Mouse (Mus musculus): ENCODE data around the gene Rbms3. TPM values are rescaled to one million over a fixed set of nuclear protein-coding genes. Genes with fewer than 3 reads are reported as not detected.

Gene Rbms3
- polyA plus RNA-seq, 1 experiment from 2014 or later = 38.4 TPM

DNA sequence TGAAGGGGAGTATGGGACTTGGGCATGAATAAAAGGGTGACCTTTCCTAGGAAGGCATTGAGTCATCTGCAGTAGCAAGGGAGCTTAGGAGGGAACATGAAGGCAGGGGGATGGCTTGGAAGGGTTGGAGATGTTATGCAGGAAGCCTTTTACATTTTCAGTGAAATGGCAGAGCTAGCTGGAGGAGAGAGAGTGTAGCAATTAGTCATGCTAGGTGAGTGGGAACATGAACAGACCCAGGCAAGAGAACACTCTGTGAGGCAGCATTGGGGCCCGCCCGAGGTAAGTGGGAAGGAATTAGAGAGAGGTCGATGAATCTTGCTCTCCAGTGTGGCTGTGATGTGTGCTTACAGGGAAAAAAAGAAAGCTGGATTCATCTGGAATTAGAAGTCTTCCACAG is 477.8 kb downstream of the Rbms3 start:
- no peak overlapping the region for H3K4me2 ChIP-seq (replicated peaks; ENCODE audit: low read depth, low read length)
- DNase-seq (ENCODE audit: low spot score) = no peak
- no peak overlapping the region for H3K4me3 ChIP-seq (ENCODE audit: low read depth, low read length)
- no peaks in the 10 kb centered on the region for H3K9me3 ChIP-seq (ENCODE audit: control insufficient read depth, low read length)
- WGBS = 82% methylated on average over 3 of the region's 3 CpGs
- no peaks in the 10 kb centered on the region for H3K27me3 ChIP-seq (ENCODE audit: control insufficient read depth, insufficient read depth, low read length)
- H3K27ac ChIP-seq (ENCODE audit: low read depth, low read length) = no peak overlapping the region
- no peaks in the 10 kb centered on the region for H3K4me1 ChIP-seq (replicated peaks; ENCODE audit: control insufficient read depth, insufficient read depth, low read length)
- ATAC-seq (ENCODE audit: low FRiP score) = no peak
- H3K36me3 ChIP-seq (ENCODE audit: control insufficient read depth, insufficient read depth, low read length) = no peaks in the 10 kb centered on the region
- no peak overlapping the region for H3K9ac ChIP-seq (ENCODE audit: low read depth, low read length)

DNA sequence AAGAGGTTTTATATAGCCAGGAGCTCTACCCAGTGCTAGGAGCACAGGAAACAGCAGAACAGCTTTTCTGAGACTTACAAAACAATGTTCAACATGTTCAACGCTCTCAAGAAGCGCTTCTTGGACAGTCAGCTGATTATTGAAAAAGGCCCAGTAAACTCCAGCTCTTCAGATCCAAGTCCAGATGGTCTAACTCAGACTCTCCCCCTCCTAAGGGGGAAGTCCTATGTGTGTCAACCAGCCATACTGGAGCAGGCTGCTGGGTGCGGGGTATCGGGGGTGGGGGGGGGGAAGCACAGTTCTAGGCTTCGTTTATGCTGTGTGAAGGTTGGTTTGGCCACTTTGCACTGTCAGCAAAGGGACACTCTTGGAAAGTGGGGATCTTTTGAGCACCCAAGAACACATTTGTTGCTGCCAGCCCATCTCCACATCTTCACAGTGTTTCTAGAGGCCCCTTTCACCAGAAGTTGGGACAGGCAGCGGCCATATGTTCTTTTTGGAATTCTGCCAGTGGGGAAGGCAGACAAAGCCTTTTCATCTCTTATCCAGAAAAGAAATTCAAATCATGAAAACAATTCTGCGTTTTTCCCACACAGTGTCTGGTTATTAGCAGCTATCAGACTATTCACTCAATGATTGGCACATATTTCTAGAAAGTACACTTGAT is 485.5 kb downstream of the Rbms3 start:
- Histone ChIP-seq H3K36me3 (ENCODE audit: control insufficient read depth, insufficient read depth, low read length) (no peaks in the 10 kb centered on the region), H3K4me2 (replicated peaks; ENCODE audit: low read depth, low read length) (no peak overlapping the region), H3K4me1 (replicated peaks; ENCODE audit: control insufficient read depth, insufficient read depth, low read length) (no peaks in the 10 kb centered on the region), H3K9ac (ENCODE audit: low read depth, low read length) (no peak overlapping the region), H3K9me3 (ENCODE audit: control insufficient read depth, low read length) (no peaks in the 10 kb centered on the region), H3K27me3 (ENCODE audit: control insufficient read depth, insufficient read depth, low read length) (no peaks in the 10 kb centered on the region), H3K27ac (ENCODE audit: low read depth, low read length) (no peak overlapping the region), H3K4me3 (ENCODE audit: low read depth, low read length) (no peak overlapping the region)
- ATAC-seq (ENCODE audit: low FRiP score) (no peak), DNase-seq (ENCODE audit: low spot score) (no peak)
- 91% methylated on average over 7 of the region's 7 CpGs for WGBS

GRCm38 (mm10) chr9:117139971-117140370 is 489.7 kb downstream of the Rbms3 start:
- DNase-seq (ENCODE audit: low spot score) (no peak), ATAC-seq (ENCODE audit: low FRiP score) (no peak)
- H3K4me2 ChIP-seq (replicated peaks; ENCODE audit: low read depth, low read length) = no peak overlapping the region
- no peak overlapping the region for H3K9ac ChIP-seq (ENCODE audit: low read depth, low read length)
- no peaks in the 10 kb centered on the region for H3K4me1 ChIP-seq (replicated peaks; ENCODE audit: control insufficient read depth, insufficient read depth, low read length)
- H3K27me3 ChIP-seq (ENCODE audit: control insufficient read depth, insufficient read depth, low read length) = no peaks in the 10 kb centered on the region
- no peak overlapping the region for H3K27ac ChIP-seq (ENCODE audit: low read depth, low read length)
- 95% methylated on average over 3 of the region's 3 CpGs for WGBS
- H3K36me3 ChIP-seq (ENCODE audit: control insufficient read depth, insufficient read depth, low read length) = no peaks in the 10 kb centered on the region
- H3K9me3 ChIP-seq (ENCODE audit: control insufficient read depth, low read length) = no peaks in the 10 kb centered on the region
- H3K4me3 ChIP-seq (ENCODE audit: low read depth, low read length) = no peak overlapping the region

DNA sequence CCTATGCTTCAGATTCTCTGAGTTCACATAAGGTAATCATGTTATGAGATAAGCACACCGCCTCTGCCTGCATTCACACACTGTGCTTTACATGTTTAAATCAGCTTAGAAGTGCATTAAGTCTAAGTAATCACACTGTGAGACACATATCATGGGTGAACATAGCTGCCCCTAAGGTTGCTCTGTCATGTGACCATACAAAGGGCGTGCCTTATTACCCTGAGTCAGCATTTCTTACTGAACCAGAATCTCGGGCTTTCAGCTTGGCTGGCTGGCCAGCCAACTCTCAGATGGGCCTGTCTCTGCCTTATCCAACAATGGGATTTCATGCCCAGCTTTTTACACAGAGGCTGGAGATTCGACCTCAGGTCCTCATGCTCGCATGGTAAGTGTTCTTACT is 493.3 kb downstream of the Rbms3 start:
- Histone ChIP-seq H3K9ac (ENCODE audit: low read depth, low read length) (no peak overlapping the region), H3K36me3 (ENCODE audit: control insufficient read depth, insufficient read depth, low read length) (no peaks in the 10 kb centered on the region), H3K27me3 (ENCODE audit: control insufficient read depth, insufficient read depth, low read length) (no peaks in the 10 kb centered on the region), H3K4me3 (ENCODE audit: low read depth, low read length) (no peak overlapping the region), H3K9me3 (ENCODE audit: control insufficient read depth, low read length) (no peaks in the 10 kb centered on the region), H3K4me2 (replicated peaks; ENCODE audit: low read depth, low read length) (no peak overlapping the region), H3K27ac (ENCODE audit: low read depth, low read length) (no peak overlapping the region), H3K4me1 (replicated peaks; ENCODE audit: control insufficient read depth, insufficient read depth, low read length) (no peaks in the 10 kb centered on the region)
- DNase-seq (ENCODE audit: low spot score) (no peak), ATAC-seq (ENCODE audit: low FRiP score) (no peak)
- WGBS = 60% methylated on average over 5 of the region's 5 CpGs

DNA sequence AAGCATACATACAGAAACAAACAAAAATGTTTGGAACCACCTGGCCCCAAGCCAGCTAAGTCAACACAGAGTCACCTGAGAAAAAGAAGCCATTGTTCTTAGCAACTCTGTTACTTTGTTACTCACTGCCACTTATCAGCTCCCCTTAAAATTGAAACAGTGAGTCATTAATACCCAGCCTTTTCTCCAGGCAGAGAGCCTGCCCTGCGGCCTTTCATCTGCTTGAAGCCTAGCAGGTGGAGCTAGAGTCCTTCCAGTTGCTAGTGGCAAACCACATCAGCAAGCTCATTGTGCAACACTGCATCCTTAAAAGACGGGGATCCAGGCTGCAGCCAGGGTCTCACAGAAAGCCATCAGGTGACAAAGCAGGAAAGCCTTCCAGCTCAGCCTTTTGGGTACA is 495.7 kb downstream of the Rbms3 start:
- Histone ChIP-seq H3K9me3 (ENCODE audit: control insufficient read depth, low read length) (no peaks in the 10 kb centered on the region), H3K27me3 (ENCODE audit: control insufficient read depth, insufficient read depth, low read length) (no peaks in the 10 kb centered on the region), H3K36me3 (ENCODE audit: control insufficient read depth, insufficient read depth, low read length) (no peaks in the 10 kb centered on the region), H3K4me2 (replicated peaks; ENCODE audit: low read depth, low read length) (no peak overlapping the region), H3K4me1 (replicated peaks; ENCODE audit: control insufficient read depth, insufficient read depth, low read length) (no peaks in the 10 kb centered on the region), H3K9ac (ENCODE audit: low read depth, low read length) (no peak overlapping the region), H3K27ac (ENCODE audit: low read depth, low read length) (no peak overlapping the region), H3K4me3 (ENCODE audit: low read depth, low read length) (no peak overlapping the region)
- ATAC-seq (ENCODE audit: low FRiP score) = no peak
- 72% methylated on average over 2 of the region's 2 CpGs for WGBS
- no peak for DNase-seq (ENCODE audit: low spot score)

- Histone ChIP-seq H3K4me3 (ENCODE audit: low read depth, low read length) (no peak overlapping the region), H3K4me1 (replicated peaks; ENCODE audit: control insufficient read depth, insufficient read depth, low read length) (no peaks in the 10 kb centered on the region), H3K4me2 (replicated peaks; ENCODE audit: low read depth, low read length) (no peak overlapping the region), H3K9ac (ENCODE audit: low read depth, low read length) (no peak overlapping the region), H3K9me3 (ENCODE audit: control insufficient read depth, low read length) (no peaks in the 10 kb centered on the region), H3K36me3 (ENCODE audit: control insufficient read depth, insufficient read depth, low read length) (no peaks in the 10 kb centered on the region), H3K27ac (ENCODE audit: low read depth, low read length) (0 out of 2 replicates have a peak overlapping the region, but pooled peaks have one; percentile 1), H3K27me3 (ENCODE audit: control insufficient read depth, insufficient read depth, low read length) (no peaks in the 10 kb centered on the region)
- WGBS = 58% methylated on average over 8 of the region's 8 CpGs
- ATAC-seq (ENCODE audit: low FRiP score) = no peak
- no peak for DNase-seq (ENCODE audit: low spot score)
Measured at GRCm38 (mm10) chr9:117126816-117127215, 502.9 kb downstream of the Rbms3 start.

- DNase-seq (ENCODE audit: low spot score) = no peak
- no peak overlapping the region for H3K4me2 ChIP-seq (replicated peaks; ENCODE audit: low read depth, low read length)
- no peaks in the 10 kb centered on the region for H3K4me1 ChIP-seq (replicated peaks; ENCODE audit: control insufficient read depth, insufficient read depth, low read length)
- 91% methylated on average over 6 of the region's 6 CpGs for WGBS
- ATAC-seq (ENCODE audit: low FRiP score) = no peak
- no peak overlapping the region for H3K4me3 ChIP-seq (ENCODE audit: low read depth, low read length)
- H3K27me3 ChIP-seq (ENCODE audit: control insufficient read depth, insufficient read depth, low read length) = no peaks in the 10 kb centered on the region
- no peaks in the 10 kb centered on the region for H3K36me3 ChIP-seq (ENCODE audit: control insufficient read depth, insufficient read depth, low read length)
- no peaks in the 10 kb centered on the region for H3K9me3 ChIP-seq (ENCODE audit: control insufficient read depth, low read length)
- H3K27ac ChIP-seq (ENCODE audit: low read depth, low read length) = no peak overlapping the region
- no peak overlapping the region for H3K9ac ChIP-seq (ENCODE audit: low read depth, low read length)
Measured at GRCm38 (mm10) chr9:117125844-117126243, 503.9 kb downstream of the Rbms3 start.

- H3K9ac ChIP-seq (ENCODE audit: low read depth, low read length) = no peak overlapping the region
- H3K4me1 ChIP-seq (replicated peaks; ENCODE audit: control insufficient read depth, insufficient read depth, low read length) = no peaks in the 10 kb centered on the region
- DNase-seq (ENCODE audit: low spot score) (no peak), ATAC-seq (ENCODE audit: low FRiP score) (no peak)
- no peaks in the 10 kb centered on the region for H3K9me3 ChIP-seq (ENCODE audit: control insufficient read depth, low read length)
- no peak overlapping the region for H3K4me3 ChIP-seq (ENCODE audit: low read depth, low read length)
- H3K36me3 ChIP-seq (ENCODE audit: control insufficient read depth, insufficient read depth, low read length) = no peaks in the 10 kb centered on the region
- 89% methylated on average over 6 of the region's 6 CpGs for WGBS
- no peak overlapping the region for H3K27ac ChIP-seq (ENCODE audit: low read depth, low read length)
- H3K4me2 ChIP-seq (replicated peaks; ENCODE audit: low read depth, low read length) = no peak overlapping the region
- H3K27me3 ChIP-seq (ENCODE audit: control insufficient read depth, insufficient read depth, low read length) = no peaks in the 10 kb centered on the region
Measured at GRCm38 (mm10) chr9:117121572-117121971, 508.1 kb downstream of the Rbms3 start.

DNA sequence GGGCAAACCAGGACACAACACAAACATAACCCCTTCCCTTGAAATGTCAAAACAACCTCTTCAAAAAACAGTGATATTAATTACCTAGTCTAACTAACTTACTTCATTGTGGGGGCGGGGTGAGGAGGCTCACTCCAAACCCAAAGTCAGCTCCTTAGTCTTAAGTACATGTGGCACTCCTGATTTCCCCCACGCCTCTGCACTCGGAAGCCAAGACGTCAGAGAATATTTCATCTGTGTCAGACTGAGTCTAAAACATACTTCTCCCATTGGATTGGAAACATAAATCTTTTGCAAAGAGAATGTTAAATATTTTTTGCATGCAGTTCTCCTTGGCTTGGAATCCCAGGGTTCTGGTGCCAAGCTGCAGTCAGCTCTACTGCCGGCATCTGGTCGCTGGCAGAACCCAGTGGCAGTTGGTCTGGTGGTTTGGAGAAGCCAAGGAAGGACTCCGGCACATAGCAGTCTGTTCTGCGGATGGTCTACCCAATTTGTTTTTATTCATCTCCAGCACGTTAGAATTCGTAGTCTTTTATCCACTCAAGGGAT is 512.5 kb downstream of the Rbms3 start:
- 94% methylated on average over 10 of the region's 10 CpGs for WGBS
- no peak for DNase-seq (ENCODE audit: low spot score)
- ATAC-seq (ENCODE audit: low FRiP score) = no peak
- H3K9me3 ChIP-seq (ENCODE audit: control insufficient read depth, low read length) = no peaks in the 10 kb centered on the region
- H3K4me1 ChIP-seq (replicated peaks; ENCODE audit: control insufficient read depth, insufficient read depth, low read length) = no peaks in the 10 kb centered on the region
- no peak overlapping the region for H3K27ac ChIP-seq (ENCODE audit: low read depth, low read length)
- no peak overlapping the region for H3K4me3 ChIP-seq (ENCODE audit: low read depth, low read length)
- H3K9ac ChIP-seq (ENCODE audit: low read depth, low read length) = no peak overlapping the region
- no peak overlapping the region for H3K4me2 ChIP-seq (replicated peaks; ENCODE audit: low read depth, low read length)
- no peaks in the 10 kb centered on the region for H3K27me3 ChIP-seq (ENCODE audit: control insufficient read depth, insufficient read depth, low read length)
- H3K36me3 ChIP-seq (ENCODE audit: control insufficient read depth, insufficient read depth, low read length) = no peaks in the 10 kb centered on the region
